Comparison of ENCODE assay signal across 18 mouse cellular contexts in the genomic region with DNA sequence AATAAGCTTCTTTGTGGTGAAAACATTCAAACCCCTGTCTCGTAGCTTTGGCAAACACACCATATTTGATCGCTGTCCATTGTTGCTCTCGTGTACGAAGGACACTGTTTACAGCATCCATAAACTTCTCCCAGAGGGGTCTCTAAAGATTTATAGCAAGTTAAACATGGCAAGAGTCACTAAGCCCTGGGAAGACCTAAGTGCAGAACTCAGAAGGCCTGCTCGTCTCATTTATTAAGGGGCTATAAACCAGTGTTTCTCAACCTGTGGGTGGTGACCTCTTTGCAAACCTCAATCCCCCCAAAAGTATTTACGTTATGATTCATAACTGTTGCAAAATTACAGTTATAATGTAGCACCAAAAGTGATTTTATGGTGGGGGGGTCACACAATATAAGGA.
"Had no signal": no experiment of that assay in that cellular context is flagged by ENCODE, and none has a peak within 500 bp of the region (broad histone marks: within the 10 kb centered on the region; RNA-seq: fewer than 3 reads in every experiment).

No protein-coding gene starts in this region.

- H3K36me3 ChIP-seq: midbrain, embryonic 10.5 days; midbrain, embryonic 12.5 days; neural tube, embryonic 13.5 days had no signal

- ATAC-seq: midbrain, embryonic 16.5 days had no signal

- H3K9me3 ChIP-seq: midbrain, embryonic 10.5 days; midbrain, embryonic 12.5 days; neural tube, embryonic 13.5 days had no signal

- H3K4me3 ChIP-seq: midbrain, embryonic 10.5 days; midbrain, embryonic 12.5 days; myocyte; neural tube, embryonic 13.5 days had no signal

- H3K9ac ChIP-seq: lung, embryonic 14.5 days; midbrain, embryonic 12.5 days; neural tube, embryonic 13.5 days had no signal

- H3K27ac ChIP-seq: midbrain, embryonic 10.5 days; midbrain, embryonic 12.5 days; neural tube, embryonic 13.5 days had no signal

- H3K4me2 ChIP-seq: lung, embryonic 14.5 days; midbrain, embryonic 12.5 days; neural tube, embryonic 13.5 days had no signal

- H3K27me3 ChIP-seq: midbrain, embryonic 12.5 days; neural tube, embryonic 13.5 days had no signal

- DNase-seq: lung, adult 18-20 months; lung, embryonic 14.5 days; lung, postnatal 10 days; lung, postnatal 4 days; midbrain, embryonic 14.5 days; retina, postnatal 1 day; right cerebral cortex, adult 18-20 months; right cerebral cortex, postnatal 25 days; right cerebral cortex, postnatal 4 days; spleen, adult 18-20 months; thymus, adult 18-20 months; thymus, postnatal 14 days; thymus, postnatal 36 days had no signal

- H3K4me1 ChIP-seq: midbrain, embryonic 12.5 days; neural tube, embryonic 13.5 days had no signal
